Mouse (Mus musculus) heart, embryonic 11.5 days (tissue): Measurements from ENCODE around the gene Fndc3a. TPM values are rescaled to one million over a fixed set of nuclear protein-coding genes. Genes with fewer than 3 reads are reported as not detected.

Experiments
- polyA plus RNA-seq: library from polyadenylated mRNA; unstranded; fragments of >200 nt; fragmentation: Nextera tagmentation; extraction: Ambion mirVana; gene quantifications from 2 replicates; pipeline ENCODE4 v1.2.1, GENCODE M21; 2014

Fndc3a gene
- polyA plus RNA-seq, 1 experiment from 2014 or later = 23.2 TPM

Other genes with a start within 250 kb of the Fndc3a start
- not detected in 2 replicates for gene Gm9195, start 218.2 kb downstream of the Fndc3a start, polyA plus RNA-seq